Mouse (Mus musculus) heart, embryonic 10.5 days (tissue): Measurements from ENCODE around the gene Ggact. TPM values are rescaled to one million over a fixed set of nuclear protein-coding genes. Genes with fewer than 3 reads are reported as not detected.

Experiments used
- DNase-seq: peaks from one replicate; pipeline ENCODE4 v3.0.0-alpha.2; 2017; ENCODE audit warnings: low spot score
- H3K27ac ChIP-seq: fragments of 300-500 bp; sonication (generic); 2 replicates; pipeline ENCODE4 v1.5.1; 2016; ENCODE audit warnings: mild to moderate bottlenecking
- H3K27me3 ChIP-seq: fragments of 300-500 bp; sonication (generic); 2 replicates; pipeline ENCODE4 v1.6.1; 2016; ENCODE audit warnings: mild to moderate bottlenecking; ENCODE audit not compliant: poor library complexity, insufficient read depth, severe bottlenecking
- H3K36me3 ChIP-seq: fragments of 300-500 bp; sonication (generic); 2 replicates; pipeline ENCODE4 v1.6.1; 2016; ENCODE audit warnings: mild to moderate bottlenecking, moderate library complexity
- H3K4me1 ChIP-seq: fragments of 300-500 bp; sonication (generic); 2 replicates; pipeline ENCODE4 v1.6.1; 2016; ENCODE audit warnings: mild to moderate bottlenecking
- H3K4me3 ChIP-seq: fragments of 300-500 bp; sonication (generic); 2 replicates; pipeline ENCODE4 v1.5.1; 2016; ENCODE audit warnings: mild to moderate bottlenecking, moderate library complexity
- H3K9me3 ChIP-seq: fragments of 300-500 bp; sonication (generic); 2 replicates; pipeline ENCODE4 v1.6.1; 2016; ENCODE audit warnings: mild to moderate bottlenecking, moderate library complexity
- WGBS: fragments of 180-500 bp; shearing (Covaris S2); methylation state at CpG from one replicate; pipeline ENCODE4 v1.1.7; 2016; 5-methylcytosine and 5-hydroxymethylcytosine counted together
- polyA plus RNA-seq: library from polyadenylated mRNA; unstranded; fragments of >200 nt; fragmentation: Nextera tagmentation; extraction: Ambion mirVana; gene quantifications from 2 replicates; pipeline ENCODE4 v1.2.1, GENCODE M21; 2016

The Ggact gene
- polyA plus RNA-seq, 1 experiment from 2014 or later, result 11.0 TPM

GRCm38 (mm10) chr14:122876723-122877122 lies 36.8 kb downstream of the Ggact start:
- Histone ChIP-seq H3K9me3 (no peaks in the 10 kb centered on the region), H3K36me3 (no peaks in the 10 kb centered on the region), H3K4me3 (no peak overlapping the region), H3K27me3 (no peaks in the 10 kb centered on the region), H3K27ac (no peak overlapping the region), H3K4me1 (peaks cover 21% of the 10 kb centered on the region; the same call in 1 of the 2 replicates)
- peak; percentile 38 for DNase-seq
- WGBS, result 67% methylated on average over 7 of the region's 7 CpGs

- Histone ChIP-seq H3K27me3 (no peaks in the 10 kb centered on the region), H3K4me3 (no peak overlapping the region), H3K9me3 (no peaks in the 10 kb centered on the region), H3K27ac (no peak overlapping the region), H3K4me1 (peaks cover 18% of the 10 kb centered on the region; the same call in 1 of the 2 replicates), H3K36me3 (no peaks in the 10 kb centered on the region)
- peak; percentile 85 for DNase-seq
- WGBS, result 3% methylated on average over 6 of the region's 6 CpGs
Observed at GRCm38 (mm10) chr14:122876163-122876562, 37.4 kb downstream of the Ggact start.

- H3K27ac ChIP-seq, result no peak overlapping the region
- DNase-seq, result no peak
- whole genome bisulfite sequencing, result 46% methylated on average over 6 of the region's 6 CpGs
Observed at GRCm38 (mm10) chr14:122875636-122876035, 37.9 kb downstream of the Ggact start.

GRCm38 (mm10) chr14:122875056-122875455 lies 38.5 kb downstream of the Ggact start:
- Histone ChIP-seq H3K4me1 (peaks cover 18% of the 10 kb centered on the region; the same call in 1 of the 2 replicates), H3K27me3 (no peaks in the 10 kb centered on the region), H3K9me3 (no peaks in the 10 kb centered on the region), H3K36me3 (no peaks in the 10 kb centered on the region), H3K4me3 (no peak overlapping the region), H3K27ac (no peak overlapping the region)
- WGBS, result 84% methylated on average over 8 of the region's 8 CpGs
- DNase-seq, result no peak

More at GRCm38 (mm10) chr14:122875636-122876035, 37.9 kb downstream of the Ggact start:
- Histone ChIP-seq H3K36me3 (no peaks in the 10 kb centered on the region), H3K4me1 (peaks cover 18% of the 10 kb centered on the region; the same call in 1 of the 2 replicates), H3K4me3 (no peak overlapping the region), H3K9me3 (no peaks in the 10 kb centered on the region), H3K27me3 (no peaks in the 10 kb centered on the region)

- WGBS, result 80% methylated on average over 6 of the region's 6 CpGs
- Histone ChIP-seq H3K4me1 (peaks cover 18% of the 10 kb centered on the region; the same call in 1 of the 2 replicates), H3K9me3 (no peaks in the 10 kb centered on the region), H3K4me3 (no peak overlapping the region), H3K27me3 (no peaks in the 10 kb centered on the region), H3K36me3 (no peaks in the 10 kb centered on the region), H3K27ac (no peak overlapping the region)
- no peak for DNase-seq
Observed at GRCm38 (mm10) chr14:122872612-122873011, 40.9 kb downstream of the Ggact start.

- DNase-seq, result no peak
- Histone ChIP-seq H3K9me3 (no peaks in the 10 kb centered on the region), H3K4me3 (no peak overlapping the region), H3K36me3 (no peaks in the 10 kb centered on the region), H3K4me1 (peaks cover 18% of the 10 kb centered on the region; the same call in 1 of the 2 replicates), H3K27me3 (no peaks in the 10 kb centered on the region), H3K27ac (no peak overlapping the region)
- 49% methylated on average over 4 of the region's 4 CpGs for WGBS
Observed at GRCm38 (mm10) chr14:122871841-122872580, 41.5 kb downstream of the Ggact start.

GRCm38 (mm10) chr14:122869831-122870230 lies 43.7 kb downstream of the Ggact start:
- Histone ChIP-seq H3K4me1 (peaks cover 14% of the 10 kb centered on the region; the same call in 1 of the 2 replicates), H3K27me3 (no peaks in the 10 kb centered on the region), H3K36me3 (no peaks in the 10 kb centered on the region), H3K9me3 (no peaks in the 10 kb centered on the region), H3K4me3 (no peak overlapping the region), H3K27ac (no peak overlapping the region)
- 74% methylated on average over 6 of the region's 6 CpGs for WGBS
- DNase-seq, result no peak

GRCm38 (mm10) chr14:122867531-122868285 lies 45.8 kb downstream of the Ggact start:
- no peak overlapping the region for H3K4me3 ChIP-seq
- DNase-seq, result no peak
- 77% methylated on average over 4 of the region's 4 CpGs for WGBS
- H3K4me1 ChIP-seq, result peaks cover 12% of the 10 kb centered on the region; the same call in 1 of the 2 replicates
- no peaks in the 10 kb centered on the region for H3K9me3 ChIP-seq
- no peaks in the 10 kb centered on the region for H3K36me3 ChIP-seq
- H3K27ac ChIP-seq, result no peak overlapping the region
- no peaks in the 10 kb centered on the region for H3K27me3 ChIP-seq

GRCm38 (mm10) chr14:122865462-122866129 lies 48.0 kb downstream of the Ggact start:
- no peak for DNase-seq
- Histone ChIP-seq H3K27ac (0 out of 2 replicates have a peak overlapping the region, but pooled peaks have one; percentile 16), H3K4me1 (peaks cover 12% of the 10 kb centered on the region; the same call in 1 of the 2 replicates), H3K36me3 (no peaks in the 10 kb centered on the region), H3K9me3 (no peaks in the 10 kb centered on the region), H3K27me3 (no peaks in the 10 kb centered on the region), H3K4me3 (no peak overlapping the region)
- WGBS, result 33% methylated on average over 4 of the region's 4 CpGs

- Histone ChIP-seq H3K27me3 (no peaks in the 10 kb centered on the region), H3K36me3 (no peaks in the 10 kb centered on the region), H3K27ac (no peak overlapping the region), H3K9me3 (no peaks in the 10 kb centered on the region), H3K4me3 (no peak overlapping the region), H3K4me1 (peaks cover 12% of the 10 kb centered on the region; the same call in 1 of the 2 replicates)
- 53% methylated on average over 4 of the region's 4 CpGs for WGBS
- DNase-seq, result no peak
Observed at GRCm38 (mm10) chr14:122862623-122863022, 50.9 kb downstream of the Ggact start.

GRCm38 (mm10) chr14:122859792-122860191 lies 53.8 kb downstream of the Ggact start:
- Histone ChIP-seq H3K27ac (no peak overlapping the region), H3K4me1 (0 out of 2 replicates have a peak, but pooled peaks cover 6% of the 10 kb centered on the region)

GRCm38 (mm10) chr14:122852506-122853057 lies 61.0 kb downstream of the Ggact start:
- H3K4me1 ChIP-seq, result 0 out of 2 replicates have a peak, but pooled peaks cover 4% of the 10 kb centered on the region
- no peaks in the 10 kb centered on the region for H3K36me3 ChIP-seq
- 65% methylated on average over 5 of the region's 5 CpGs for WGBS
- no peak for DNase-seq
- no peak overlapping the region for H3K4me3 ChIP-seq
- no peaks in the 10 kb centered on the region for H3K9me3 ChIP-seq
- H3K27ac ChIP-seq, result no peak overlapping the region
- H3K27me3 ChIP-seq, result no peaks in the 10 kb centered on the region

More at GRCm38 (mm10) chr14:122859792-122860191, 53.8 kb downstream of the Ggact start:
- Histone ChIP-seq H3K9me3 (no peaks in the 10 kb centered on the region), H3K4me3 (no peak overlapping the region), H3K36me3 (no peaks in the 10 kb centered on the region), H3K27me3 (no peaks in the 10 kb centered on the region)
- no peak for DNase-seq
- WGBS, result 96% methylated on average over 1 of the region's 1 CpGs
